18 mouse cellular contexts compared by ENCODE assay signal in the genomic region with DNA sequence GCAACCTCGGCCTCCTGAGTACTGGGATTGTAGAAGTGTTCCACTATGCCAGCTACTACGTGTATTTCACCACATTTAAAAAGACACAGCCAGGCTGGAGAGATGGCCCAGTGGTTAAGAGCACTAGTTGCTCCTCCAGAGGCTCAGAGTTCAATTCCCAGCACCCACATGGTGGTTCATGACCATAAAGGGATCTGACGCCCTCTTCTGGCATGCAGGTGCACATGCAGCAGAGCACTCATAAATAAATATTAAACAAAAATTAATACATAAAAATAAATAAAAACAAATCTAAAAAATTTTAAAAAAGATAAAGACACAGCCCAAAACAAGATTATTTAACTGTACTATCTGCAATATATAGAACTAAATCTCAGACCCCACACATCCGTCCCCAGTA. TPM values are rescaled to one million over a fixed set of nuclear protein-coding genes. Genes with fewer than 3 reads are reported as not detected.
A peak's percentile ranks its signal among the peaks of the same experiment; 100 is the strongest.
DNase-seq lines count a peak whose midpoint lies in the region; TF ChIP-seq lines count a peak whose summit lies in the region.
"Had no signal": no experiment of that assay in that cellular context is flagged by ENCODE, and none has a peak within 500 bp of the region (broad histone marks: within the 10 kb centered on the region; RNA-seq: fewer than 3 reads in every experiment).

No protein-coding gene starts in this region.

- H3K9me3 ChIP-seq in E14TG2a.4 (ENCODE audit: low read length): no peaks in the 10 kb centered on the region
- H3K9me3 ChIP-seq: heart, embryonic 15.5 days; neural tube, embryonic 15.5 days had no signal

- H3K27me3 ChIP-seq in E14TG2a.4 (ENCODE audit: insufficient read depth, low read length): peaks cover 3% of the 10 kb centered on the region; the same call in 1 of the 2 replicates
- H3K27me3 ChIP-seq in kidney, adult 2 months (replicated peaks; ENCODE audit: control insufficient read depth, insufficient read depth, low read length): no peaks in the 10 kb centered on the region
- H3K27me3 ChIP-seq: heart, embryonic 15.5 days; neural tube, embryonic 15.5 days had no signal

- TF ChIP-seq POLR2A in bone marrow macrophage, adult 2 months (IDR thresholded peaks at IDR 0.05; ENCODE audit: borderline replicate concordance, low read depth, low read length): no peak
- no peak for TF ChIP-seq POLR2A in kidney, adult 2 months (IDR thresholded peaks at IDR 0.05; ENCODE audit: low read depth, low read length)

- peak; percentile 20; the same call in 1 of the 2 replicates for TF ChIP-seq CTCF in left cerebral cortex, adult 2 months (IDR thresholded peaks at IDR 0.05)
- peak; percentile 43 for TF ChIP-seq CTCF in E14TG2a.4 (conservative IDR thresholded peaks at IDR 0.05; ENCODE audit: low read length)
- peak; percentile 23; the same call in 1 of the 2 replicates for TF ChIP-seq CTCF in bone marrow macrophage, adult 2 months (IDR thresholded peaks at IDR 0.05; ENCODE audit: low read depth, low read length)
- TF ChIP-seq CTCF in kidney, adult 2 months (conservative IDR thresholded peaks at IDR 0.05; ENCODE audit: insufficient read depth, insufficient read length, low read depth, low read length): no peak

- 84% methylated on average over 4 of the region's 4 CpGs for WGBS in kidney, adult 2 months

- no peak overlapping the region for H3K27ac ChIP-seq in left cerebral cortex, adult 2 months
- H3K27ac ChIP-seq in bone marrow macrophage, adult 2 months (ENCODE audit: insufficient read depth, low read depth, low read length): no peak overlapping the region
- no peak overlapping the region for H3K27ac ChIP-seq in kidney, adult 2 months (ENCODE audit: insufficient read depth, low read depth, low read length)
- H3K27ac ChIP-seq: heart, embryonic 15.5 days; hindbrain, postnatal 0 days; neural tube, embryonic 15.5 days had no signal

- H3K4me1 ChIP-seq in E14TG2a.4 (replicated peaks; ENCODE audit: low read depth, low read length): peaks cover 27% of the 10 kb centered on the region
- peaks cover 10% of the 10 kb centered on the region for H3K4me1 ChIP-seq in bone marrow macrophage, adult 2 months (ENCODE audit: control insufficient read depth, insufficient read depth, low read length)
- 0 out of 2 replicates have a peak, but pooled peaks cover 2% of the 10 kb centered on the region for H3K4me1 ChIP-seq in kidney, adult 2 months (ENCODE audit: control insufficient read depth, insufficient read depth, low read length)

- no peak overlapping the region for H3K4me3 ChIP-seq in left cerebral cortex, adult 2 months
- H3K4me3 ChIP-seq in E14TG2a.4 (replicated peaks; ENCODE audit: low read length): no peak overlapping the region
- H3K4me3 ChIP-seq in bone marrow macrophage, adult 2 months (ENCODE audit: insufficient read depth, low read length): no peak overlapping the region
- no peak overlapping the region for H3K4me3 ChIP-seq in kidney, adult 2 months (ENCODE audit: insufficient read depth, low read depth, low read length)
- H3K4me3 ChIP-seq: heart, embryonic 15.5 days; neural tube, embryonic 15.5 days had no signal

- intact Hi-C loops in left cerebral cortex, adult 2 months (cut with DNase I): no loop called here
- intact Hi-C loops in left cerebral cortex, postnatal 10 days (cut with DNase I): no loop called here

- DNase-seq in left cerebral cortex, adult 2 months (ENCODE audit: extremely low spot score in 1 of 2, low spot score in 2 of 2): no peak
- no peak for DNase-seq in left cerebral cortex, postnatal 10 days (ENCODE audit: extremely low spot score in 1 of 2, low spot score in 2 of 2)
- peak; percentile 29 for DNase-seq in 416B (ENCODE audit: low read depth)
- no peak for DNase-seq in right cerebral cortex, postnatal 14 days
- DNase-seq in kidney, adult 2 months: no peak
- DNase-seq: adrenal gland, postnatal 10 days; cerebellum, adult 18-20 months; cerebellum, postnatal 25 days; embryo, embryonic 11 days; gastrocnemius, postnatal 25 days; layer of hippocampus, adult 9-11 months; midbrain, embryonic 14.5 days; thymus, postnatal 14 days had no signal

- peaks cover 21% of the 10 kb centered on the region for H3K36me3 ChIP-seq in E14TG2a.4 (ENCODE audit: insufficient read depth, low read length)
- H3K36me3 ChIP-seq in kidney, adult 2 months (ENCODE audit: control insufficient read depth, insufficient read depth, low read length): no peaks in the 10 kb centered on the region

RNA-seq across cellular contexts. Expression of a gene that starts 3.0 kb away (rescaled TPM):
- total RNA-seq in left cerebral cortex, adult 2 months (2021): 10 to 100 TPM; 16.2 to 17.8 TPM
- 10 to 100 TPM; 19.2 to 24.6 TPM for total RNA-seq in left cerebral cortex, postnatal 10 days (2021)
- polyA plus RNA-seq in bone marrow macrophage, adult 2 months (2012; ENCODE audit: insufficient read depth, insufficient read length, missing spikeins): 5.4 and 6.1 TPM in 2 replicates
- polyA plus RNA-seq in kidney, adult 2 months (2012; rRNA removed): 4.1 and 4.4 TPM in 2 replicates

RNA-seq across cellular contexts. Expression of a gene that starts 7.0 kb away (rescaled TPM):
- total RNA-seq in left cerebral cortex, adult 2 months (2021): 10 to 100 TPM; 21.8 to 25.5 TPM
- total RNA-seq in left cerebral cortex, postnatal 10 days (2021): 10 to 100 TPM; 22.1 to 22.6 TPM
- polyA plus RNA-seq in bone marrow macrophage, adult 2 months (2012; ENCODE audit: insufficient read depth, insufficient read length, missing spikeins): 10.6 and 15.1 TPM in 2 replicates
- 13.3 and 14.0 TPM in 2 replicates for polyA plus RNA-seq in kidney, adult 2 months (2012; rRNA removed)
